Mouse (Mus musculus): Measurements from ENCODE around the gene Peli3.
"Not testable (repeated sequence)": the region's sequence is repeated elsewhere in the genome, so short reads cannot be mapped to it uniquely, and the experiment has no call there.

Peli3 gene

DNA sequence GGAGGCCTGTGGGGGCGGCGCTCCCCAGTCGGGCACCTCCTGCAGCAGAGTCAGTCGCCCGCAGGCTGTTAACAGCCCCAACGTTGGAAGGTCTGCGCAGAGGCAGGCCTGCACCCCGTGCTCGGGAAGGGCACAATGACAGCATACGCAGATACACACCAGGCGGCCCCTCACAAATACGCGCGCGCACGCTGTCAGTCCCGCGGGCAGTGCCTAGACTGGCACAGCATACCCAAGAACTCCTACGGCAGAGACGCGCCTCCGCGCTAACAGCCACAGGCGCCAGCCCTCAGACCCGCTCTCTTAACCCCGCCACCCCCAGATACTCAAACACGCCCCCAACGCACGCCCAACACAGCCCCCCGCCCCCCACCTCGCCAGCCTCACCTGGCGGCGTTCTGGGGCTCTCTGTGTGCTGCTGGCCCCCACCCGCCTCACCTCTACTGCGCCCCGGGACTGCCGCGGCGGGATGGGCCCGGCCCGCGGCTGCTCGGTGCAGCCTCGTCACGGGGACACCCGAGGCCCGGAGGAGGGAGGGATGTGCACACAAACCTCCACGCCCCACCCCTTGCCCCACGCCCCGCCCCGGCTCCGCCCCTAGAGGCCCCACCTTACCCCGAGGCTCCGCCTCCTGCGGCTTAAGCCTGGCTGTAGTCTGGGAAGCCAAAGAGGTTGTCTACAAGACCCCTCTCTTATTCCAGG is at the start of gene Peli3:
TSS of gene Peli3 (minus strand) at position 577 of the 702 bp plus-strand sequence.
- DNase-seq, result peak; percentile 80

DNA sequence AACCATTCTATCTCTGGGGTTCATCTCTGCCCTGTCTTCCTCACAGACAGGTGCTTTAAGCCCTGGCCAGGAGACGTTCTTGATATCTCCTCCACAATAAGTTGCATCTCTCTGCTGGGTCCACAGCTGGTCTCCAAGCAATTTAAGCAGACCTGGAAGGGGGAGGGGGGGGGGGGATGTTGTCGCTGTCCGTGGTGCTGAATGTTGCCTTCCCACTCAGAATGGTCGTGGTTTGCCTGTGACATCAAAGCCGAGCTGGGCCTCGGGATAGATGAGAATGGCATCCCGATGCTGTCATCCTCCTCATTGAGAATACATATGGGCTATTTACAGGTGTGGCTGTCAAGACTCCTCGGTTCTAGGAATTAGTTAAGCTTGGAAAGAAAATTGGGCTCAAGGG is 49.4 kb upstream of the Peli3 start:
- DNase-seq, result no peak

DNA sequence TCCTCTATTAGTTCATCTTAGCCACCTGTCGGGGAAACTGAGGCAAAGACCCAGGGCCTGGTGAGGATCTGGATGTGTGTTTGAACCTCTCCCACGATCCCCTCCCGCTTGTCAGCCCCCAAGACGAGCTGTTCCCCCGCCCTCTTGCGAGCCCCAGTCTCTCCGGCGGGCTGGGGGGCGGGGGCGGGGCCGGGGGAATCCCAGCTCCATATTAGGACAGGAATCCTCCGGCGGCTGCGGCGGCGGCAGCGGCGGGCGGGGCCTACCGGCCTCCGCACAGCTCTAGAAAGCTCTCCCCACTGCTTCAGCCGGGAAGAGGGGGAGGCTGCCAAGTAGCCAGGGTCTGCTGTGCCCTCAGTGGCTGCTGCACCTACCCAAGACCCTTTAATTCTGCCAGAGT is 47.8 kb upstream of the Peli3 start:
- peak; percentile 54 for DNase-seq

DNA sequence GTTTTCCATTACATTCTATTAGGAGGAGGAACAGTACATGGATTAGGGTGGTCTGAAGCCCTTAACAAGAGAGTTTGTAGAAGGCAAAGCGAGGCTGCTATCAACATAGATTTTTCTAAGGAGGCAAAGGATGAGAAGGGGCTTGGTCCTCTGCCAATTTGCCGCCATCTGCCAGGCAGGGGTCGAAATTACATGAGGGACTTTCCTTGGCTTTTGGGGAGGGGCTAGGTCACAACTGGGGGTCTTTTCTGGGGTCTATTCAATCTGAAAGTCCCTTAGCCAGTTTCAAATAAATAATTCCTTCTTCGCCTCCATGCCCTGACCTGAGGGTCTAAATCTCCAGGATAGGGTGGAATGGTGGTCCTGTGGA is 47.3 kb upstream of the Peli3 start, which contains the start of gene Npas4:
TSS of gene Npas4 (minus strand) at position 61 of the 370 bp plus-strand sequence.
- no peak for DNase-seq

DNA sequence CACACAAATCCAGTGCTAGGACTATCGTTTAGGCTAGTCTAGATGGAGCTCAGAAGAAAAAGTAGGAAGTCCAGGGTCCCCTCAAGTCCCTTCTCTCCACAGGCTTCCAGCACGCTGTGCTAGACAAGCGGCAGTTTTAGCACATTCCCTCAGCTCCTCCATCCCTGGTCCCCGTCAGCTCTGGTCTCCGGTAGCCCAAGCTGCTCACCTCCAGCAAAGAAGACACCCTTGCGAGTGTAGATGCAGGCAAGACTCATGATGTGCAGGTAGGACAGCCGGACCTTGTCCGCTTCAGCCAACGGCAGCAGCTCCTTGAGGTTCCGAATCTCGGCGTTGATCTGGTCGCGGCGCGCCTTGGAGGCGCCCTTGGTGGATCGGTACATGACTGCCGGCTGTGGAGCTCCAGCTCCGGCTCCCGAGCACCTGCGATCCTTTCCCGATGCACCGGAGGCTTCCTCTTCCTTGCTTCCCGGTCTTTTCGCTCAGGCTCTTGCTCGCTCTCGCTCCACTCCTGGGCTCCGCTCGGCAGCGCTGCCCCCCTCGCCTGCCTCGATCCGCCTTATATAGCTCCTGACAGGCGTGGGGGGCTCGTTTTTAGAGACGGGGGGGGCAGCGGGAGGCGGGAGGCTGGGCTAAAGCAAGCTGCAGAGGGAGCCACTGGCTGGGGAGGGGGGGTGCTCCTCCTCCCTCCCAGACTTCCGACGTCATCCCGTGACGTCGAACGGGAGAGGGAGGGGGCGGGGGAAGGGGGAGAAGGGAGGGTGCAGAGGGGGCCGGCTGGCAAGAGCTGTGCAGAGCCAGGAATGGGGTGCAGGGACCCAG is 46.7 kb upstream of the Peli3 start:
- peak; percentile 85 for DNase-seq

GRCm38 (mm10) chr19:4989013-4989412 is 46.1 kb upstream of the Peli3 start:
- no peak for DNase-seq

- no peak for DNase-seq
Observed at GRCm38 (mm10) chr19:4981767-4982166, 38.8 kb upstream of the Peli3 start.

- DNase-seq, result no peak
Observed at GRCm38 (mm10) chr19:4968236-4968635, 25.3 kb upstream of the Peli3 start.

DNA sequence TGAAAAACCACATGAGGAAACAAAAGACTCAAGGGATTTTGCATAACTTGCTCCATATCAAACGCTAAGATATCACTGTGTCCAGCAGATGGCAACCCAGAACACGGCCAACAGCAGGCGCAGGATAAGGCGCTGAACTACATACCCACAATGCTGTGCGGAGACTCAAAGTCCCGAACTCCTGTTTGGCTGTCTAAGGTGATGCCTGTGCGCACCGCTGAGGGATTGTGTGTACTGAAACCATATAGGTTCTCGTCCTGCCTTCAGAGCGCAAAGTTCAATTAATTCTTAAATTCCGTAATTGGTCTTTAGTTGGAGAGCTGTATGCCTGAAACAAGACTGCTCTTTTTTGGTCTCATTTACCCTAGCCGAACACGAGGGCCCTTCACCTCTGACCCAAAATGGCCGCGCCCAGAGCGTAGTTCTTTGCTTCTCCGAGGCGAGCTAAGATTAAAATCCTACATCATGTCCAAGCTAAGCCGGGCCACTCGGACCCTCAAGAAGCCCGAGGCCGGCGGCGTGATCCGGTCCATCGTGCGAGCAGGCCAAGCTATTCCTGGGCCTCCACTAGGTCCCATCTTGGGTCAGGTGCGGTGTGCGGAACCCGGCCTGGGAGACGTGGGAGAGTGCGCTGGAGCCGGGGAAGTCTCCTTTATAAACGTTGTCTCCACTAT is 19.1 kb upstream of the Peli3 start, which contains the start of gene Mrpl11:
TSS of gene Mrpl11 (plus strand) at position 220 of the 674 bp plus-strand sequence.
- peak; percentile 94 for DNase-seq

GRCm38 (mm10) chr19:4948641-4949040 is 5.7 kb upstream of the Peli3 start:
- not testable (repeated sequence) for DNase-seq

GRCm38 (mm10) chr19:4945540-4945939 is 2.6 kb upstream of the Peli3 start:
- DNase-seq, result no peak

- DNase-seq, result no peak
Observed at GRCm38 (mm10) chr19:4943253-4943588, 294 bp upstream of the Peli3 start.

DNA sequence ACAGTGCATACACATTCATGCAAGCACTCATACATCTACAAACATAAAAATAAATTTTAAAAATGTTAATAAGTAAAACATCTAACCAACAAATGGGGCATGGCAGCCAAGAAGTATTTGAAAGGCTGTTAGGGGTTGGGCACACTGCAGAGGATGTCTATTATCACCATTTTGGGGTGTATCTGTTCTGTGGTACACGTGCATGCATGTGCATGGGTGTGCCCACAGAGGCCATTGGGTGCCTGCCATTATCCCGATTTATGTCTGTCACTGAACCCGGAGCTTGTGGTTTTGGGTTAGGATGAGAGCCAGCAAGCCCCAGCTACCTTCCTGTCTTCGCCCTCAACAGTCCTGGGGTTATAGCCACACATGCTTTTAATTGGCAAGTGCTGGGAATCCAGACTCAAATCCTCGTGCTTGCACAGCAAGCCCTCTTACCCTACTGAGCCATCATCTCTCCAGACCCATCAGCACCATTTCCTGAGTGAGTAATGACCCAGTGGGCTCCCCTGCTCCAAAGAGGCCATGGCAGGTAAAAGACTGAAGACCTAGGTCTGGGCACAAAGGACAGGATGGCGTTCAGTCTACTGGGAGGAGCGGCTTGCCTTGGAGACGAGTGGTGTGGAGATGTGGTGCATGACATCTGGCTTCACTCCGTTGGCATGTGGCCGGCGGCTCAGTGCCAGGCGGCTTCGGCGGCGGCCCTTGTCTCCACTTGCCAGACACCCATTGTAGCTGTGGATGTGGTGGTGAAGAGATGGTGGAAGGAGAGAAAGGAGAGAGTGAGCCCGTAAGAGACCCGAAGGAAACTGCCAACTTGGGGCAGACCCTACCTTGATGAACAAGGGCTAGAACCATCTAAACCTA is 5.2 kb downstream of the Peli3 start:
- no peak for DNase-seq

DNA sequence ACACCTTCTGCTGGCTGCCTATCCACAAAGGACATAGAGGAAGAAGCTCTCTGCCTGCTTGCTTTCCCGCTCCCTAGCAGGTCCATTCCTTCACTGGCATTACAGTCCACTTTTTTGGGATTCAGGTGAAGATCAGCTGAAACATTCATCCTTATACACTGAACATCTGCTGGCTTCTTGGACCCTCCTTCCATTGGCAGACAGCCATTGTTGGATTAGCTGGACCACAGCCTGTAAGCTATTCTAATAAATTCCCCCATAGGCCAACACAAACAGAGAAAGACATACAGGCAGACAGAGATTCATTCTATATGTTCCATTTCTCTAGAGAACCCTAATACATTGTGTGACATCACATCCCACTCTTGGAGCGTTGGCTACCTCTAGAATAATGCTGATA is 6.0 kb downstream of the Peli3 start:
- DNase-seq, result no peak

- no peak for DNase-seq
Observed at GRCm38 (mm10) chr19:4928781-4929180, 14.1 kb downstream of the Peli3 start.

DNA sequence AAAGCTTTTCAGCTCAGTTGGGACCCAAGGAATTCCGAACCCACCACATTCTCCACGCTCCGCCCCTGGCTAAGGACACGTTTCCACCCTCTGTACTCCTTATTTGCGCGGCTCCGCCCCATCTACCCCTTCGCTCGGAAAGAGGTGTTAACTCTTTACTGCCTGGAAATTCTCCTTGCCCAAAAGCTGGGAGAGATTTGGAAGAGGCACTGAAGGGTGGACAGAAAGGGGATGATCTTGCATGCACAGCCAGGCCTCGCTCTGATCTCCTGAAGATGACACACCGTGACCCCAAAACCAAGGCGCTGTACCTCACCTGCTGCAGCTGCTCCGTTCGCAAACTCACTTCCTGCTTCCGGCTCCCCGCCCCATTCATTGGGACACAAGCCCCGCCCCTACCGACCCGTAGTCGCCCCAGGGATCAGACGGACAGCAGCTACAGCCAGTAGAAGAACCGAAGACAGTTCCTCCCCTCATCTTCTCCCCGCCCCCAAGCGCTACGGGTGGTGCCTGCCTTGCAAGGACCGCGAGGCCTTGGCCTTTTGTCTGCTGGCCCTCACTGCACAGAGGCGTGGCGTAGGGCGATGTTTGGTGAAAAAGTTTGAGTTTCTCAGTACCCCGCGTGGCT is 14.9 kb downstream of the Peli3 start, which contains the start of gene Dpp3:
TSS of gene Dpp3 (minus strand) at position 384 of the 628 bp plus-strand sequence.
- DNase-seq, result peak; percentile 98

GRCm38 (mm10) chr19:4925121-4925860 is 17.6 kb downstream of the Peli3 start:
- DNase-seq, result no peak

DNA sequence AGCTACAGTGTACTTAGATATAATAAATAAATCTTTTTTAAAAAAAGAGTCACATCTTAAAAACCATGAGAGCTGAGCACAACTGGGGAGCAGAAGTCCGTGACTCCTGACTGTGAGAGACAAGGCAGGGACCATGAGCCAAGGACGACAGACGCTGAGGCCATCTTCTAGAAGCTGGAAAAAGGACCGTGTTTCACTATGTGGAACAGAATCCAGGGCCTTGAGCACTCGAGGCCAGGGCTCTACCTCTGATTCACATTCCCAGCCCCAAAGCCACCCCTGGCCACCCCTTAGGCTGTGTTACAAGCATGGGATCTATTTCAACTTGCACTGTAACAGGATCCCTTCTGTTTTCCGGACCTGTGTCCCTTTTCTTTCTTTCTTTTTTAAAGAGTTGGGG is 23.3 kb downstream of the Peli3 start:
- no peak for DNase-seq

- no peak for DNase-seq
Observed at GRCm38 (mm10) chr19:4916827-4917226, 26.1 kb downstream of the Peli3 start.

DNA sequence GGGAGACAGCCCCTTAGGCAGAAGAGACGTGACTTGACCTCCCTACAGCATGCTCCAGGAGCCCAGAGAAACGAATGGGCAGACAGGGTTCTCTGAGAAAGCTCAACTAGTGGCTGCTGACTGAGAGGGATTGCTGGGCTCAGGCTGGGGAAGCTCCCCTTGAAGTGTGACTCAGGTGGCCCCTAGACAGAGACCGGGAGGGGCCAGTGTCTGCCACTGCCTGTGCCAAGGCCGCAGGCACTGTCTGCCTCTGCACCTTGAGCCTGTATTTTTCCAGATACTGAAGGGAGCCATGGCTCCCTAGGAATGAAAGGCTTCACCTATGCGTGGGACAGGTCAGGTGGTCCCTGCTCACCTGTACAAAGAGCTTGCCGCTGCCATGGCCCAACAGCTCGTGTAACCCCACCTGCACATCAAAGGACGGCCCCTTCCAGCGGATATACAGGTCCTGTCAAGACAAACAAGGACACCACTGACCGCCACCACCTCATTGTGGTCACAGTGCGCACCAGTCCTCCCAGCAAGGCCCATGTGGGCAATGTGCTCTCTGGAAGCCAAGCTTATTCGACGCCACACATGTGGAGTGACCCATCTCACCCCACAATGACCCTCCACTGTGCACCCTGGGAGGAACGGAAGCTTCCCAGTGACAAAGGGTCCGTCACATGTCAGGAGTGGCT is 26.9 kb downstream of the Peli3 start:
- DNase-seq, result no peak

GRCm38 (mm10) chr19:4909376-4909775 is 33.6 kb downstream of the Peli3 start:
- no peak for DNase-seq

Data from layer of hippocampus, adult 9-11 months (tissue).